Mouse (Mus musculus) stomach, postnatal 0 days (tissue): ENCODE data around the gene Fgf22. TPM values are rescaled to one million over a fixed set of nuclear protein-coding genes. Genes with fewer than 3 reads are reported as not detected.
A peak's percentile ranks its signal among the peaks of the same experiment; 100 is the strongest.

Source experiments
- ATAC-seq: fragments of 200-750 bp; cut with Nextera tagmentation; 2 replicates; pipeline ENCODE4 v1.8.0; 2017; ENCODE audit not compliant: low FRiP score, low TSS enrichment
- DNase-seq: peaks from one replicate; pipeline ENCODE4 v3.0.0-alpha.2; 2016; ENCODE audit warnings: low spot score
- H3K27ac ChIP-seq: fragments of 300-500 bp; sonication (generic); replicated peaks from 2 replicates; pipeline ENCODE4 v1.5.1; 2014; ENCODE audit warnings: mild to moderate bottlenecking, control low read depth
- H3K27me3 ChIP-seq: fragments of 300-500 bp; sonication (generic); 2 replicates; pipeline ENCODE4 v1.6.1; 2014; ENCODE audit warnings: low read length; ENCODE audit not compliant: control insufficient read depth, insufficient read depth
- H3K36me3 ChIP-seq: fragments of 300-500 bp; sonication (generic); 2 replicates; pipeline ENCODE4 v1.6.1; 2014; ENCODE audit warnings: low read length, mixed read lengths; ENCODE audit not compliant: control insufficient read depth, insufficient read depth
- H3K4me1 ChIP-seq: fragments of 300-500 bp; sonication (generic); replicated peaks from 2 replicates; pipeline ENCODE4 v1.6.1; 2014; ENCODE audit warnings: antibody characterized with exemption; ENCODE audit not compliant: control insufficient read depth, insufficient read depth
- H3K4me2 ChIP-seq: fragments of 300-500 bp; sonication (generic); replicated peaks from 2 replicates; pipeline ENCODE4 v1.6.1; 2014; ENCODE audit warnings: low read depth, mild to moderate bottlenecking, control low read depth, moderate library complexity
- H3K4me3 ChIP-seq: fragments of 300-500 bp; sonication (generic); 2 replicates; pipeline ENCODE4 v1.5.1; 2014; ENCODE audit warnings: low read depth, low read length, control low read depth
- H3K9ac ChIP-seq: fragments of 300-500 bp; sonication (generic); 2 replicates; pipeline ENCODE4 v1.6.1; 2014; ENCODE audit warnings: mild to moderate bottlenecking, low read length, control low read depth, mixed read lengths
- H3K9me3 ChIP-seq: fragments of 300-500 bp; sonication (generic); 2 replicates; pipeline ENCODE4 v1.6.1; 2016; ENCODE audit warnings: low read length; ENCODE audit not compliant: control insufficient read depth
- CTCF ChIP-seq: IDR thresholded peaks from 2 replicates; pipeline ENCODE4 v1.5.1; 2016; ENCODE audit warnings: antibody characterized with exemption, low read depth, mild to moderate bottlenecking, moderate library complexity
- EP300 ChIP-seq: optimal IDR thresholded peaks from 2 replicates; pipeline ENCODE3; 2016; ENCODE audit warnings: antibody characterized with exemption
- WGBS: fragments of 180-500 bp; shearing (Covaris S2); extraction: QIAGEN DNeasy Blood & Tissue Kit; methylation state at CpG from one replicate; pipeline ENCODE4 v1.1.7; 2014; 5-methylcytosine and 5-hydroxymethylcytosine counted together
- polyA plus RNA-seq: library from polyadenylated mRNA; unstranded; fragments of >200 nt; fragmentation: Nextera tagmentation; extraction: Ambion mirVana; gene quantifications from 2 replicates; pipeline ENCODE4 v1.2.1, GENCODE M21; 2015

The Fgf22 gene
- polyA plus RNA-seq, 1 experiment from 2014 or later, result 13.5 TPM

DNA sequence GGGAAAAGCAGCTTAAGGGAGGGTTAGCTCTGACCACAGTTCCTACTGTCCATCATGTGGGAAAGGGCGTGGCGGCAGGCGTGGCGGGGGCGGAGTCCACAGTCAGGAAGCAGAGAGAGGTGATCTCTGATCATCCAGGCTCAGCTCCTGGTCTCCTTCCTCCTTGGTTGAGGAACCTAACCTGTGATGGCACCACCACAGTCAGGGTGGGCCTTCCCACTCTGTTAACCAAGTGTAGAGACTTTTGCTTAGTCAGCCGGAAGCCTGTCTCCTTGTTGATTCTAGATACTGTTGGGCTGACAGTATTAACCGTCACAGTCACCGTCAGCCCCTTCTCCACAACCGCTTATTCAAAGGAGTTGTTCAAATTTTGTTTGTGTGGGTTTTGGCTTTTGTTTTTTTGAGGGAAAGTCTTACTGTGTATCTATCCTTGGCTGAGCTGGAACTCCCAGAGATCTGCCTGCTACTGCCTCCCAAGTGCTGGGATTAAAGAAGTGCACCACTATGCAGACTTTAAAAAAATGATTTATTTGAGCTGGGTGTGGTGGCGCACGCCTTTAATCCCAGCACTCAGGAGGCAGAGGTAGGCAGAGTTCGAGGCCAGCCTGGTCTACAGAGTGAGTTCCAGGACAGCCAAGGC, 43.5 kb downstream of the Fgf22 start:
- no peak overlapping the region for H3K27ac ChIP-seq
- no peak overlapping the region for H3K4me2 ChIP-seq
- no peaks in the 10 kb centered on the region for H3K27me3 ChIP-seq
- no peak for TF ChIP-seq CTCF
- no peak for TF ChIP-seq EP300
- no peak for DNase-seq
- H3K4me3 ChIP-seq, result no peak overlapping the region
- ATAC-seq, result no peak
- no peak overlapping the region for H3K9ac ChIP-seq
- WGBS, result 85% methylated on average over 12 of the region's 12 CpGs
- peaks cover 9% of the 10 kb centered on the region for H3K4me1 ChIP-seq
- H3K9me3 ChIP-seq, result no peaks in the 10 kb centered on the region
- no peaks in the 10 kb centered on the region for H3K36me3 ChIP-seq

DNA sequence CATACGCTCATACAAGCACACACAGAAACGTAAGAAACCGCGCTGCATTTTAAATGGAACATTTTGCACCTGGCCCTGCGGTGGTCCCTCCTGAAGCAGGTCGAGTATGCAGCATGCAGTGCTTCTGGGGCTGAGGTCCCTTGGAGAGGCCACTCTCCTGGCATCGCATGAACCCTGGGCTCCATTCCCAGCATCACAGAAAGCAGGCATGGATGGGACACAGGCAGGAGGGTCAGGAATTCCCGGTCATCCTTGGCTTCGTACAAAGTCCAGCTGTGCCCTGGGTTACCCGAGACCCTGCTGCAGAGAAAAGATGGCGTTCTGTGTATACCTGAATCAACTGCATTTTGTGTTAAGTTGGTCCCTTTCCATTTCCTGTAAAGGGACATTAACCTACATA, 45.6 kb downstream of the Fgf22 start:
- no peak for ATAC-seq
- no peak overlapping the region for H3K4me3 ChIP-seq
- H3K9ac ChIP-seq, result no peak overlapping the region
- WGBS, result 72% methylated on average over 11 of the region's 11 CpGs
- TF ChIP-seq EP300, result no peak
- TF ChIP-seq CTCF, result no peak
- no peaks in the 10 kb centered on the region for H3K4me1 ChIP-seq
- H3K9me3 ChIP-seq, result no peaks in the 10 kb centered on the region
- H3K27me3 ChIP-seq, result no peaks in the 10 kb centered on the region
- no peak overlapping the region for H3K4me2 ChIP-seq
- DNase-seq, result no peak
- H3K36me3 ChIP-seq, result no peaks in the 10 kb centered on the region
- no peak overlapping the region for H3K27ac ChIP-seq

- ATAC-seq (no peak), DNase-seq (no peak)
- Histone ChIP-seq H3K9me3 (no peaks in the 10 kb centered on the region), H3K9ac (no peak overlapping the region), H3K4me2 (no peak overlapping the region), H3K36me3 (no peaks in the 10 kb centered on the region), H3K4me3 (no peak overlapping the region), H3K4me1 (no peaks in the 10 kb centered on the region), H3K27me3 (no peaks in the 10 kb centered on the region), H3K27ac (0 out of 2 replicates have a peak overlapping the region, but pooled peaks have one; percentile 8)
- no peak for TF ChIP-seq CTCF
- no peak for TF ChIP-seq EP300
- 56% methylated on average over 3 of the region's 3 CpGs for WGBS
These were observed 47.0 kb downstream of the Fgf22 start for GRCm38 (mm10) chr10:79801837-79802236.

- Histone ChIP-seq H3K9me3 (no peaks in the 10 kb centered on the region), H3K4me1 (no peaks in the 10 kb centered on the region), H3K9ac (no peak overlapping the region), H3K27me3 (no peaks in the 10 kb centered on the region), H3K4me2 (no peak overlapping the region), H3K27ac (no peak overlapping the region), H3K36me3 (no peaks in the 10 kb centered on the region), H3K4me3 (no peak overlapping the region)
- DNase-seq (no peak), ATAC-seq (peak; percentile 22; the same call in 1 of the 2 replicates)
- 50% methylated on average over 10 of the region's 11 CpGs for WGBS
- no peak for TF ChIP-seq EP300
- no peak for TF ChIP-seq CTCF
These were observed 47.6 kb downstream of the Fgf22 start for GRCm38 (mm10) chr10:79802331-79802971.

- DNase-seq (no peak), ATAC-seq (no peak)
- WGBS, result 26% methylated on average over 29 of the region's 29 CpGs
- Histone ChIP-seq H3K4me3 (no peak overlapping the region), H3K27ac (no peak overlapping the region), H3K27me3 (no peaks in the 10 kb centered on the region), H3K36me3 (no peaks in the 10 kb centered on the region), H3K4me2 (no peak overlapping the region), H3K9ac (no peak overlapping the region), H3K4me1 (no peaks in the 10 kb centered on the region), H3K9me3 (no peaks in the 10 kb centered on the region)
- TF ChIP-seq EP300 (no peak), CTCF (no peak)
These were observed 48.9 kb downstream of the Fgf22 start for GRCm38 (mm10) chr10:79803716-79804323.

GRCm38 (mm10) chr10:79805636-79806035, 50.8 kb downstream of the Fgf22 start:
- ATAC-seq (peak; percentile 6; the same call in 1 of the 2 replicates), DNase-seq (no peak)
- 0 out of 2 replicates have a peak, but pooled peaks cover 3% of the 10 kb centered on the region for H3K36me3 ChIP-seq
- no peaks in the 10 kb centered on the region for H3K4me1 ChIP-seq
- no peak overlapping the region for H3K4me2 ChIP-seq
- no peaks in the 10 kb centered on the region for H3K27me3 ChIP-seq
- WGBS, result 62% methylated on average over 11 of the region's 11 CpGs
- no peak overlapping the region for H3K9ac ChIP-seq
- H3K27ac ChIP-seq, result no peak overlapping the region
- H3K9me3 ChIP-seq, result no peaks in the 10 kb centered on the region
- H3K4me3 ChIP-seq, result no peak overlapping the region
- TF ChIP-seq CTCF, result no peak
